Mouse (Mus musculus) c-Kit-positive CD71-positive TER-119-negative erythroid progenitor cells, embryonic 14.5 days (primary cell): ENCODE measurements around the gene Gabpb2.

ENCODE experiments used
- DNase-seq: peaks from one replicate; pipeline ENCODE4 v3.0.0-alpha.2; 2013; ENCODE audit warnings: low read depth

Gene Gabpb2

GRCm38 (mm10) chr3:95217255-95218134 is at the start of gene Gabpb2:
Gene Gabpb2, minus strand, starts transcription at chr3:95217916.
- DNase-seq: peak; percentile 85

- no peak for DNase-seq
Measured at GRCm38 (mm10) chr3:95266052-95266451, 48.3 kb upstream of the Gabpb2 start.

GRCm38 (mm10) chr3:95264724-95265123 is 47.0 kb upstream of the Gabpb2 start:
- no peak for DNase-seq

- DNase-seq: peak; percentile 56
Measured at GRCm38 (mm10) chr3:95263089-95263739, 45.5 kb upstream of the Gabpb2 start.

- no peak for DNase-seq
Measured at GRCm38 (mm10) chr3:95261975-95262374, 44.3 kb upstream of the Gabpb2 start.

- DNase-seq: no peak
Measured at GRCm38 (mm10) chr3:95256931-95257330, 39.2 kb upstream of the Gabpb2 start.

GRCm38 (mm10) chr3:95250783-95251424 is 33.2 kb upstream of the Gabpb2 start, which contains the start of gene Bnipl:
Gene Bnipl, minus strand, starts transcription at chr3:95251193.
- DNase-seq: no peak

- no peak for DNase-seq
Measured at GRCm38 (mm10) chr3:95250361-95250760, 32.6 kb upstream of the Gabpb2 start.

GRCm38 (mm10) chr3:95247660-95248336 is 30.1 kb upstream of the Gabpb2 start:
- DNase-seq: no peak

- no peak for DNase-seq
Measured at GRCm38 (mm10) chr3:95246465-95247231, 28.9 kb upstream of the Gabpb2 start.

GRCm38 (mm10) chr3:95243086-95243485 is 25.4 kb upstream of the Gabpb2 start:
- no peak for DNase-seq

- DNase-seq: no peak
Measured at GRCm38 (mm10) chr3:95241498-95241897, 23.8 kb upstream of the Gabpb2 start, which contains the start of gene Gm128. Gene Gm128, minus strand, starts transcription at chr3:95241598.

- DNase-seq: no peak
Measured at GRCm38 (mm10) chr3:95240900-95241299, 23.2 kb upstream of the Gabpb2 start.

- DNase-seq: no peak
Measured at GRCm38 (mm10) chr3:95239971-95240370, 22.3 kb upstream of the Gabpb2 start.

GRCm38 (mm10) chr3:95239022-95239421 is 21.3 kb upstream of the Gabpb2 start:
- no peak for DNase-seq

GRCm38 (mm10) chr3:95237541-95238099 is 19.9 kb upstream of the Gabpb2 start:
- DNase-seq: no peak

- DNase-seq: no peak
Measured at GRCm38 (mm10) chr3:95235386-95236301, 17.9 kb upstream of the Gabpb2 start.

- DNase-seq: no peak
Measured at GRCm38 (mm10) chr3:95233303-95233980, 15.7 kb upstream of the Gabpb2 start.

GRCm38 (mm10) chr3:95232771-95233170 is 15.1 kb upstream of the Gabpb2 start:
- DNase-seq: no peak
